Mouse (Mus musculus) C2C12 (cell line): Measurements from ENCODE around the gene Fosl2.

ENCODE experiments used
- CEBPB ChIP-seq: IDR thresholded peaks from one replicate; pipeline ENCODE4 v1.6.1; 2011; ENCODE audit warnings: low read depth, mild to moderate bottlenecking, control low read depth, moderate library complexity
- CTCF ChIP-seq: IDR thresholded peaks from one replicate; pipeline ENCODE4 v1.5.1; 2011; ENCODE audit not compliant: control insufficient read depth, insufficient read depth, insufficient read length
- FOSL1 ChIP-seq: IDR thresholded peaks from one replicate; pipeline ENCODE4 v1.8.0; 2011; ENCODE audit warnings: mild to moderate bottlenecking, low read length; ENCODE audit not compliant: poor library complexity, insufficient read depth, severe bottlenecking
- MAX ChIP-seq: IDR thresholded peaks from one replicate; pipeline ENCODE4 v1.6.1; 2011; ENCODE audit warnings: mild to moderate bottlenecking, control low read depth
- MYOD1 ChIP-seq: IDR thresholded peaks from one replicate; pipeline ENCODE4 v1.6.1; 2011; ENCODE audit warnings: low read depth; ENCODE audit not compliant: control insufficient read depth, insufficient read length
- MYOG ChIP-seq: IDR thresholded peaks from one replicate; pipeline ENCODE4 v1.6.1; 2011; ENCODE audit not compliant: control insufficient read depth, insufficient read length; ENCODE audit errors: extremely low read depth
- USF1 ChIP-seq: IDR thresholded peaks from one replicate; pipeline ENCODE4 v1.6.1; 2011; ENCODE audit warnings: low read depth, mild to moderate bottlenecking, control low read depth, moderate library complexity

DNA sequence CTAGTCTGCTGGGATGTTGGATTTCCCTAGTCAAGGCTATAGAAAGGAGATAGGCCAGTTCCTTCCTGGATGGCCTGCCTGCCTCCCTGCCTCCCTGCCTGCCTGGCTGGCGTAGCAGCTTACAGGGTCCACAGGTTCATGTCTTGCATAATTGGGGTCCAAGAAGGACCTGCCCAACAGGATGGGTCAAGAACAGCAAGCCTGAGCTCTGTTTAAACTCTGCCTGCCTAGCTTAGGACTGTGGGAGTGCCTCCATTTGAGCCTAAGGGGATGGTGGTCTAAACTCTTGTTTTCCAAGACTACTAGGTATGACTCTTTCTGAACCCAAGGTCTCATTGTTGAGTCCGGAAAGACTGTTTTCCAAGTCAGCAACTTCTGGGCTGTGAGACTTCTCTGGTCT lies 6.3 kb downstream of the Fosl2 start:
- TF ChIP-seq CTCF (no peak), MYOG (no peak), USF1 (no peak), FOSL1 (no peak), MAX (no peak), MYOD1 (no peak), CEBPB (no peak)
